Mouse (Mus musculus) liver, embryonic 11.5 days (tissue): Measurements from ENCODE around the gene Wls. TPM values are rescaled to one million over a fixed set of nuclear protein-coding genes. Genes with fewer than 3 reads are reported as not detected.

Experiments used
- ATAC-seq: fragments of 200-750 bp; cut with Nextera tagmentation; replicated peaks from 2 replicates; pipeline ENCODE4 v1.8.0; 2017; ENCODE audit warnings: moderate number of reproducible peaks, mild to moderate bottlenecking, moderate TSS enrichment, moderate library complexity; ENCODE audit not compliant: low FRiP score
- DNase-seq: peaks from one replicate; pipeline ENCODE4 v3.0.0-alpha.2; 2017; ENCODE audit warnings: low spot score
- H3K27ac ChIP-seq: fragments of 300-500 bp; sonication (generic); 2 replicates; pipeline ENCODE4 v1.5.1; 2014; ENCODE audit warnings: mild to moderate bottlenecking, low read depth, low read length, control low read depth
- H3K27me3 ChIP-seq: fragments of 300-500 bp; sonication (generic); replicated peaks from 2 replicates; pipeline ENCODE4 v1.6.1; 2014; ENCODE audit warnings: low read length, mixed read lengths; ENCODE audit not compliant: control insufficient read depth, insufficient read depth
- H3K36me3 ChIP-seq: fragments of 300-500 bp; sonication (generic); 2 replicates; pipeline ENCODE4 v1.6.1; 2014; ENCODE audit warnings: mild to moderate bottlenecking, low read length, moderate library complexity, mixed read lengths; ENCODE audit not compliant: control insufficient read depth, insufficient read depth
- H3K4me1 ChIP-seq: fragments of 300-500 bp; sonication (generic); replicated peaks from 2 replicates; pipeline ENCODE4 v1.6.1; 2014; ENCODE audit warnings: low read length, mixed read lengths; ENCODE audit not compliant: control insufficient read depth, insufficient read depth
- H3K4me2 ChIP-seq: fragments of 300-500 bp; sonication (generic); 2 replicates; pipeline ENCODE4 v1.6.1; 2014; ENCODE audit warnings: mild to moderate bottlenecking, control low read depth, moderate library complexity
- H3K4me3 ChIP-seq: fragments of 300-500 bp; sonication (generic); 2 replicates; pipeline ENCODE4 v1.5.1; 2014; ENCODE audit warnings: low read depth, low read length, control low read depth
- H3K9ac ChIP-seq: fragments of 300-500 bp; sonication (generic); 2 replicates; pipeline ENCODE4 v1.6.1; 2014; ENCODE audit warnings: low read depth, low read length, control low read depth
- H3K9me3 ChIP-seq: fragments of 300-500 bp; sonication (generic); 2 replicates; pipeline ENCODE4 v1.6.1; 2016; ENCODE audit warnings: low read length, inconsistent platforms, mixed read lengths; ENCODE audit not compliant: control insufficient read depth
- WGBS: fragments of 180-500 bp; shearing (Covaris S2); extraction: QIAGEN DNeasy Blood & Tissue Kit; methylation state at CpG from one replicate; pipeline ENCODE4 v1.1.7; 2014; 5-methylcytosine and 5-hydroxymethylcytosine counted together
- polyA plus RNA-seq: library from polyadenylated mRNA; unstranded; fragments of >200 nt; fragmentation: Nextera tagmentation; extraction: Ambion mirVana; gene quantifications from 2 replicates; pipeline ENCODE4 v1.2.1, GENCODE M21; 2014

The Wls gene
- polyA plus RNA-seq, 1 experiment from 2014 or later = 37.5 TPM

DNA sequence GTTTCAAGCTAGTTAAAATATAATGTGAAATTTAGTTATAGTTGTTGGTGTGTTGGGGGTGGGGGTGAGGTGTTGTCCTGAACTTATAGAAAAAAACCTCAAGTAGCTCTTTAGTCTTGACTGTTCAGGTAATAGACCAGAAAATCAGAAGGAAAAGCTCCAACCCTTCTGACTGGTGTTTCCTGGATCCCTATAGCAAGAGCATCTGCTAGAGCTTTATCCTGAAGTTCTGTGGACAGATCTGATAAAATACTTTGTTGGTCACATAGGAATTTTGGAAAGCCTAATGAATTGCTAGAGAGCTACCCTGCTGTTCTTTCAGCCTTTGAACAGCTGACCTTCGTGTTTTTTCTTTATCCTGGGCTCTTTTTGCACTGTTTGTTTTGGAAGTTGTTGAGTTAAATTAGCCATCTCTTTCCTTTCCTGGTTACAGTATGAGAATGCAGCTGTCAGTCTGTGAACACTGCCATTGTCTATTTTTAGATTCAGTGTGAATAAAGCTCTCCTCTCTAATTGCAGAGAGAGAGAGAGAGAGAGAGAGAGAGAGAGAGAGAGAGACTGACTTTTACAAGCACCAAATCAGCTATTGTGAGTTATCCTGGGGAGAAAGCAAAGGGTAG, 46.4 kb downstream of the Wls start:
- no peak overlapping the region for H3K27ac ChIP-seq
- H3K4me1 ChIP-seq = no peaks in the 10 kb centered on the region
- no peak for DNase-seq
- H3K4me3 ChIP-seq = no peak overlapping the region
- H3K9me3 ChIP-seq = no peaks in the 10 kb centered on the region
- H3K36me3 ChIP-seq = no peaks in the 10 kb centered on the region
- no peak overlapping the region for H3K9ac ChIP-seq
- H3K4me2 ChIP-seq = no peak overlapping the region
- H3K27me3 ChIP-seq = no peaks in the 10 kb centered on the region
- 46% methylated on average over 1 of the region's 1 CpGs for WGBS
- ATAC-seq = no peak

DNA sequence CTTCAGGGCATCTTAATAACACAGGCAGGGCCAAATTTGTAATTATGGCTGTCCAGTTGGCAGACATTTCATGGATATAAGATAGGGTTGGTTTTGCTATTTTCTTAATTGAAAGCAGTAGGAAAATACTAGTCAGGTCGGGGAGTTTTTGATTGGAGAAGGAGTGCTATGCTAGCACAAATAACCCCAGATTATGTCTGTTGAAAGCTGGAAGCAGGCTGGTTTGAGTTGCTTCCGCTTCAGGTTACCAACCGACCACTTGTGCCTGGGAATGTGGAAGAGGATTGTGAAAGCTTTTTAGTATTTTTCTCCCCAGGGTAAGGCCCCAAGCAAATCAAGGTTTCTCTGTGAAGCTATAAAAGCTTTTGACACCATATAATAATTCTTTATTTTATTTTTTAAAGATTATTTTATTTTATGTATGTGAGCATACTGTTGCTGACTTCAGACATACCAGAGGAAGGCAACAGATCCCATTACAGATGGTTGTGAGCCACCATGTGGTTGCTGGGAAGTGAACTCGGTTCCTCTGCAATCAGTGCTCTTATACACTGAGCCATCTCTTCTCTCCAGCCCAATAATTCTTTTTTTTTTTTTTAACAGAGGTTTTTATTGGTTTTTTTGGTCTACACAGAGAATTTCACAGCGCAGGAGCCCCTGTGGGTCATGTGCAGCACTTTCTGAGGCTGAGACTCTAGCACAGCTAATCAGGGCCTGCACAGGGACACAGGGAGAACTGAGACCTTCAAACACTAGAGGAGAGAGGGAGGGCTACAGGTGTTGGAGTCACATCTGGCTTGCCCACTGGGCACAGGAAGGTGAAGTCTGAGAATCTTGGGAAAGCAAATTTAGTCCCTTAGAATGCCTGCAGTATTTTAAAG, 50.9 kb downstream of the Wls start:
- H3K4me2 ChIP-seq = no peak overlapping the region
- no peaks in the 10 kb centered on the region for H3K9me3 ChIP-seq
- ATAC-seq = no peak
- no peak overlapping the region for H3K27ac ChIP-seq
- DNase-seq = no peak
- no peaks in the 10 kb centered on the region for H3K36me3 ChIP-seq
- no peaks in the 10 kb centered on the region for H3K4me1 ChIP-seq
- no peak overlapping the region for H3K9ac ChIP-seq
- WGBS = 71% methylated on average over 5 of the region's 5 CpGs
- H3K27me3 ChIP-seq = no peaks in the 10 kb centered on the region
- H3K4me3 ChIP-seq = no peak overlapping the region

DNA sequence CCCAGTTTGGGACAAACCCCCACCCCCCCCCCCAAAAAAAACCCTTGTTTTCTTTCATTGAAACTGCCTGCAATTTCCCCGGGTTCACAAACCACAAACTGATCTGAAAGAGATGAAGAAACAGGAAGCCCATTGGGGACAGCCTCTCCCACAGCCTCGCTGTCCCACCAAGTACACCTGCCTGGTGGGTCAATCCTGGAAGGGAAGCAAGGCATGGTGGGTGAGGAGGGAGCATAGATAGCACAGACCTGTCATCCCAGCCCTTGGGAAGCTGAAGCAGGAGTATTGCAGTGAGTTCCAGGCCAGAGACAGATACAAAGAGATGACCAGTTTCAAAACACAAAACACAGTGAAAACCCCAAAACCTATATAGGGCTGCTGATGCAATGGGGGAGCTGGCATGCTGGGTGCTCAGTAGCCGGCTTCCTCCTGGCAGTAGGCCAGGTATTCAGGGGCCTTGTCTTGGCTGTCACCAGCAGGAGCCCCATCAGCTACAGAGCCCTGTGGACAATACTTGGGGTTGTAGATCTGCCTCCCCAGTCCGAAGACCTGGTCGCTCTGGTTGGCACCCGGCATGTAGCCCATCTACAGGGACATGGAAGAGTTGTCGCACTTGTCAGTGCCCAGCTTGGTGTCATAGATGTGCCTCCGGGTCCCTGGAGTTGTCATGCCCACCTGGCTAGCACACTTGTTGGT, 51.7 kb downstream of the Wls start:
- no peaks in the 10 kb centered on the region for H3K36me3 ChIP-seq
- H3K4me3 ChIP-seq = no peak overlapping the region
- no peaks in the 10 kb centered on the region for H3K27me3 ChIP-seq
- H3K4me2 ChIP-seq = no peak overlapping the region
- WGBS = 81% methylated on average over 8 of the region's 8 CpGs
- no peaks in the 10 kb centered on the region for H3K4me1 ChIP-seq
- no peak for DNase-seq
- no peaks in the 10 kb centered on the region for H3K9me3 ChIP-seq
- no peak overlapping the region for H3K27ac ChIP-seq
- no peak for ATAC-seq
- no peak overlapping the region for H3K9ac ChIP-seq

DNA sequence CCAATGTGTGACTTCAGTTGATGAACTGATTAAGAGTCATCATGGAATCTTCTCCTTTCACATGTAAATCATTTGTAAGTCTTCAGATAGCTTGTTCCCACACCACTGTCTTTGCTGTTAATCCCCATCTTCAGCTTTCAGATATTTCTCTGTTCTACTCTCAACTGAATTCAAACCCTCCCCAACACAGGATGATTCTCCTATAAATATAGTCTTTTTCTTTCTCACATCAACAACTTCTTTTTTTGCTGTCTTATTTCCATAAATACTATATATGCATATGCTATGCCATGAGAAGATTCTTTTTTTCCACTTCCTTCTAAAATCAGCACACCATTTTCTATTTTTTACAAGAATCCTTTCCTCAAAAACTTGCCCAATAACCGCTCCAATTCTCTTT, 67.9 kb downstream of the Wls start:
- ATAC-seq (no peak), DNase-seq (no peak)
- H3K9me3 ChIP-seq = no peaks in the 10 kb centered on the region
- H3K4me3 ChIP-seq = no peak overlapping the region
- H3K36me3 ChIP-seq = no peaks in the 10 kb centered on the region
- WGBS = 87% methylated on average over 1 of the region's 1 CpGs
- no peaks in the 10 kb centered on the region for H3K27me3 ChIP-seq
- no peak overlapping the region for H3K4me2 ChIP-seq
- H3K9ac ChIP-seq = no peak overlapping the region
- H3K27ac ChIP-seq = no peak overlapping the region
- H3K4me1 ChIP-seq = no peaks in the 10 kb centered on the region

DNA sequence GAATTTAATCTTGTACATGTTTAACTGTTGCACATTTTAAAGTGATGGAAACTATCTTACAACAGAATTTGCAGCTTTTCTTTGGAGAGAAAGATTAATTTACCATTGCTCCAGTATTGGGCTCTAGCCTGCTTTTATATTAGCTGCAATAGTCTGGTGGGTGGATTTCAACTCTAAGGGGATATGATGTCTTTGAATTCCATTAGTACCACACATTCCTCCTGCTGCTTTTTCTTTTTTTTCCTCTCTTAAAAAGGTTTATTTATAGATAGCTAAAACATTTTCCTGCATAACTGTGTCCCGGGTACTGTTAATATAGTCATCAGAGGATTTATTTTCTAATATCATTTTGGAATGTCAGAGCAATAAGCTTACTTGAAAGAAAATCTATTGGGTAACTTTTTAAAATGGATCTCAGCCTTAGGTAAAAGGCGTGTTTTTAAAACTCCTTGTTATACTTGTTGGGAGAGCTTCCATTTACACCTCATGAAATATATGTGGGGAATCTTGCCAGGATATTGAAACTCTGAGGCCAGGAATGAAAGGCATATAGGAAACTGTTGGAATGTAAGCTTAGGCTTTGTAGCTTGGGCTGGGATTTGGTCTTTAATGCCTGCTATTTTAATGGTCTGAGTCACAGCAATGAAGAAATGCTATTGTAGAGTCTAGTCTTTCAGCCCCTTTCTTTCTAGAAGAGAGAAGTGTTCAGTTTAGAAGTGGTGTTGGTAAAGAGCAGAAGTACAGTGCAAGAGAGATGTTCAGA, 78.0 kb downstream of the Wls start:
- 82% methylated on average over 2 of the region's 2 CpGs for whole genome bisulfite sequencing
- no peak for ATAC-seq
- no peak overlapping the region for H3K27ac ChIP-seq
- no peak overlapping the region for H3K4me2 ChIP-seq
- H3K27me3 ChIP-seq = no peaks in the 10 kb centered on the region
- no peaks in the 10 kb centered on the region; the same call in 1 of the 2 replicates for H3K36me3 ChIP-seq
- H3K9ac ChIP-seq = no peak overlapping the region
- no peak overlapping the region for H3K4me3 ChIP-seq
- DNase-seq = no peak
- no peaks in the 10 kb centered on the region for H3K9me3 ChIP-seq
- no peaks in the 10 kb centered on the region for H3K4me1 ChIP-seq

Other genes starting within 250 kb of the Wls start
- not detected in 2 replicates for gene Rpe65, start 240.5 kb upstream of the Wls start, polyA plus RNA-seq